Mouse (Mus musculus) CH12.LX (cell line): ENCODE measurements around the gene Cdkl5. TPM values are rescaled to one million over a fixed set of nuclear protein-coding genes. Genes with fewer than 3 reads are reported as not detected.
A peak's percentile ranks its signal among the peaks of the same experiment; 100 is the strongest.

ENCODE experiments used
- DNase-seq: peaks from one replicate; pipeline ENCODE4 v3.0.0-alpha.2; 2013; ENCODE audit errors: extremely low read depth
- H3K27ac ChIP-seq: 2 replicates; pipeline ENCODE4 v1.5.1; 2012; ENCODE audit warnings: low read depth, mild to moderate bottlenecking, control low read depth, moderate library complexity; ENCODE audit not compliant: insufficient read depth
- H3K27me3 ChIP-seq: replicated peaks from 2 replicates; pipeline ENCODE3; 2012; ENCODE audit warnings: inconsistent platforms
- H3K36me3 ChIP-seq, 2 experiments: replicated peaks in 1 of 2; 2 replicates each; pipeline versions ENCODE3 to v1.6.1; 2012; ENCODE audit warnings: inconsistent platforms in 1 of 2, low read length in 1 of 2, mild to moderate bottlenecking in 1 of 2, mixed read lengths in 1 of 2, moderate library complexity in 1 of 2; ENCODE audit not compliant: control insufficient read depth in 1 of 2, insufficient read depth in 1 of 2
- H3K4me1 ChIP-seq, 2 experiments: 2 replicates each; pipeline ENCODE4 v1.6.1; 2012; ENCODE audit warnings: inconsistent platforms in 1 of 2, moderate library complexity in 1 of 2; ENCODE audit not compliant: insufficient read depth in 2 of 2, control insufficient read depth in 1 of 2
- H3K4me2 ChIP-seq: 2 replicates; pipeline ENCODE4 v1.6.1; 2012; ENCODE audit warnings: low read depth, mild to moderate bottlenecking, control low read depth; ENCODE audit not compliant: poor library complexity, insufficient read depth, severe bottlenecking
- H3K4me3 ChIP-seq, 3 experiments: fragments of 150-350 bp in 1 of 3; sonication (generic) in 1 of 3; replicated peaks in 1 of 3; 2 replicates each; pipeline versions ENCODE3 to v1.5.1; 2011 to 2012; ENCODE audit warnings: low read depth in 2 of 3, low read length in 2 of 3, mild to moderate bottlenecking in 2 of 3, moderate library complexity in 2 of 3, control low read depth in 1 of 3, improper control_type of control experiment in 1 of 3, inconsistent platforms in 1 of 3, mixed read lengths in 1 of 3; ENCODE audit not compliant: poor library complexity in 1 of 3
- H3K79me2 ChIP-seq: replicated peaks from 2 replicates; pipeline ENCODE4 v1.6.1; 2012; ENCODE audit warnings: mild to moderate bottlenecking, moderate library complexity; ENCODE audit not compliant: control insufficient read depth, poor library complexity, insufficient read depth, severe bottlenecking; ENCODE audit errors: extremely low read depth
- H3K9ac ChIP-seq: 2 replicates; pipeline ENCODE4 v1.6.1; 2012; ENCODE audit warnings: low read depth, mild to moderate bottlenecking, control low read depth, moderate library complexity; ENCODE audit not compliant: insufficient read depth
- H3K9me3 ChIP-seq: replicated peaks from 2 replicates; pipeline ENCODE3; 2012; ENCODE audit warnings: low read length, inconsistent platforms, mixed read lengths
- CHD1 ChIP-seq: IDR thresholded peaks from 2 replicates; pipeline ENCODE4 v1.6.1; 2012; ENCODE audit warnings: low read depth, low read length, improper control_type of control experiment, inconsistent platforms
- CTCF ChIP-seq, 2 experiments: IDR thresholded peaks in 1 of 2; conservative IDR thresholded peaks in 1 of 2; 2 replicates each; pipeline ENCODE4 v1.5.1; 2011 to 2012; ENCODE audit warnings: low read depth in 2 of 2, low read length in 2 of 2, improper control_type of control experiment in 1 of 2, inconsistent platforms in 1 of 2, mild to moderate bottlenecking in 1 of 2, moderate library complexity in 1 of 2
- E2F4 ChIP-seq: IDR thresholded peaks from 2 replicates; pipeline ENCODE4 v1.6.1; 2011; ENCODE audit warnings: low read depth, low read length, improper control_type of control experiment; ENCODE audit not compliant: insufficient replicate concordance
- ETS1 ChIP-seq: conservative IDR thresholded peaks from 2 replicates; pipeline ENCODE4 v1.6.1; 2012; ENCODE audit warnings: low read depth, mild to moderate bottlenecking, inconsistent platforms, low read length, improper control_type of control experiment, moderate library complexity
- GABPA ChIP-seq: IDR thresholded peaks from 2 replicates; pipeline ENCODE4 v1.6.1; 2012; ENCODE audit warnings: low read depth, low read length, improper control_type of control experiment, inconsistent platforms; ENCODE audit not compliant: insufficient replicate concordance
- IRF4 ChIP-seq: IDR thresholded peaks from 2 replicates; pipeline ENCODE4 v1.6.1; 2014; ENCODE audit warnings: low read depth, mild to moderate bottlenecking, inconsistent platforms, low read length, improper control_type of control experiment
- MAZ ChIP-seq: IDR thresholded peaks from 2 replicates; pipeline ENCODE4 v1.6.1; 2012; ENCODE audit warnings: low read depth, mild to moderate bottlenecking, inconsistent platforms, low read length, improper control_type of control experiment, moderate library complexity
- MYC ChIP-seq: IDR thresholded peaks from 2 replicates; pipeline ENCODE4 v1.6.1; 2011; ENCODE audit warnings: low read depth, mild to moderate bottlenecking, improper control_type of control experiment, low read length
- NELFE ChIP-seq: IDR thresholded peaks from 2 replicates; pipeline ENCODE4 v1.6.1; 2011; ENCODE audit warnings: low read depth, low read length, improper control_type of control experiment
- POLR2A ChIP-seq: IDR thresholded peaks from 2 replicates; pipeline ENCODE4 v1.6.1; 2011; ENCODE audit warnings: low read depth, mild to moderate bottlenecking, improper control_type of control experiment, low read length
- POLR2AphosphoS2 ChIP-seq: IDR thresholded peaks from 2 replicates; pipeline ENCODE4 v1.6.1; 2011; ENCODE audit warnings: low read depth, low read length, improper control_type of control experiment
- RAD21 ChIP-seq: IDR thresholded peaks from 2 replicates; pipeline ENCODE4 v1.6.1; 2011; ENCODE audit warnings: low read depth, mild to moderate bottlenecking, low read length, improper control_type of control experiment, moderate library complexity
- SIN3A ChIP-seq: IDR thresholded peaks from 2 replicates; pipeline ENCODE4 v1.6.1; 2012; ENCODE audit warnings: low read length, improper control_type of control experiment, inconsistent platforms
- SMC3 ChIP-seq: IDR thresholded peaks from 2 replicates; pipeline ENCODE4 v1.6.1; 2011; ENCODE audit warnings: low read depth, low read length, improper control_type of control experiment
- TCF12 ChIP-seq: IDR thresholded peaks from 2 replicates; pipeline ENCODE4 v1.6.1; 2014; ENCODE audit warnings: low read depth, mild to moderate bottlenecking, inconsistent platforms, low read length, improper control_type of control experiment
- USF2 ChIP-seq: conservative IDR thresholded peaks from 2 replicates; pipeline ENCODE4 v1.6.1; 2011; ENCODE audit warnings: low read depth, low read length, improper control_type of control experiment
- ZMIZ1 ChIP-seq: IDR thresholded peaks from 2 replicates; pipeline ENCODE4 v1.6.1; 2012; ENCODE audit warnings: low read depth, mild to moderate bottlenecking, inconsistent platforms, low read length, improper control_type of control experiment
- dilution Hi-C: fragments of 300-500 bp; cut with MboI; formaldehyde crosslinking; loops from 2 replicates; pipeline ENCODE4 v1.14.3; 2020; ENCODE audit warnings: low sequenced_read_pairs; ENCODE audit not compliant: extremely low pct_unique_long_range_greater_than_20kb, extremely low pct_ligation_motif_present
- in situ Hi-C: fragments of 300-500 bp; cut with MboI; formaldehyde crosslinking; loops from 3 replicates; pipeline ENCODE4 v1.14.3; 2019; ENCODE audit warnings: low sequenced_read_pairs, low pct_ligation_motif_present, low pct_unique_long_range_greater_than_20kb, mixed read lengths
- polyA plus RNA-seq: library from polyadenylated mRNA; unstranded; fragments of >175 nt; gene quantifications from 2 replicates; pipeline ENCODE4 v1.2.1, GENCODE M21; 2012; ENCODE audit warnings: low read depth; ENCODE audit not compliant: insufficient read length
- total RNA-seq, 2 experiments: library from RNA; depleted of rRNA; stranded (reverse); fragments of 300-350 nt in 1 of 2; fragments of >200 nt in 1 of 2; gene quantifications; 2 replicates each; pipeline ENCODE4 v1.2.3; 2012 to 2014

Gene Cdkl5
- total RNA-seq (2012; rRNA removed) = 0.17 and 0.25 TPM in 2 replicates
- 0.54 and 0.63 TPM in 2 replicates for total RNA-seq (2014; rRNA removed)
- 0.29 and 0.30 TPM in 2 replicates for polyA plus RNA-seq

DNA sequence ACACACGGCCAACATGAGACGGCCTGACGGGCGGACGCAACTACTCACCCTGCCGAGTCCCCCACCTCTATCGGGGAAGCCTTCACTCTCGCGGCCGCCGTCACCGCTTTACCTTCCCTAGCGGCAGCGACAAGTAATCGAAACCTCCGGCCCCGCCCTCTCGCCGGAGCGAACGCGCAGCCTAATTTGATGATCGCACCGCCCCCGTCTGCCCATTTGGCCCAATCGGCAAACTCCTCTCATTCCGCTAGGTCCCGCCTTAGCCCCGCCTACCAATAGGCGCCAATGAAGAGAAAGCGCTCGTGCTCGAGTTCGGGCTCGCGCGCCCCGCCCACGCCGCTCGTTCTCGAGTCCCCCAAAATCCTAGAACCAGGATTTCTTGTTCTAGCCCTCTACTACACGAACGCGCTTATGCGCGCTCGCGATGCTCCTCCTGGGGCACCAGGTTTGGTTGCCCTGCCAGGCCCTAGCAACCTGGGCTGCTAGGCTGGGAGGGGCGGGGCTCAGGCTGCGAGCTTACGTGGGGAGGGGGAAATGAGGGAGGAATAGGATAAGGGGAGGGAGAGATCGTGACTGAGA, at the start of gene Cdkl5:
Gene Cdkl5 (minus strand): TSS at position 162 of the 579 bp plus-strand sequence.
- dilution Hi-C loops = no loop called here

GRCm38 (mm10) chrX:161033235-161033803, 38.8 kb upstream of the Cdkl5 start:
- no peaks in the 10 kb centered on the region for H3K79me2 ChIP-seq
- no peaks in the 10 kb centered on the region for H3K36me3 ChIP-seq
- no peaks in the 10 kb centered on the region for H3K27me3 ChIP-seq
- H3K4me3 ChIP-seq = no peak overlapping the region
- in situ Hi-C loops = loop anchor here (25.0 kb wide), 4 partner anchors 96 to 846 kb away; no protein-coding TSS in a partner anchor
- H3K27ac ChIP-seq = no peak overlapping the region
- H3K9ac ChIP-seq = no peak overlapping the region
- DNase-seq = peak; percentile 53
- no peak overlapping the region for H3K4me2 ChIP-seq
- dilution Hi-C loops = no loop called here
- H3K4me1 ChIP-seq = peaks cover 0 to 4% of the 10 kb centered on the region in 2 experiments; a peak in 1 of 4 replicates
- no peak for TF ChIP-seq GABPA
- no peak for TF ChIP-seq E2F4
- peak; percentile 49 for TF ChIP-seq SMC3
- TF ChIP-seq CTCF (conservative IDR thresholded peaks at IDR 0.05 in 1 of 2, IDR thresholded peaks at IDR 0.05 in 1 of 2; ENCODE audit: low read depth in 2 of 2, low read length in 2 of 2) = peak; percentile 41 to 72
- TF ChIP-seq MAZ = no peak
- no peak for TF ChIP-seq USF2
- peak; percentile 84 for TF ChIP-seq RAD21
- no peak for TF ChIP-seq ZMIZ1
- TF ChIP-seq MYC = no peak
- no peaks in the 10 kb centered on the region for H3K9me3 ChIP-seq

More for the DNA sequence above, at the start of gene Cdkl5:
- Histone ChIP-seq H3K27ac (0 out of 2 replicates have a peak within 1 kb of the TSS, but pooled peaks have one; percentile 28), H3K4me1 (no peaks in the 10 kb centered on the region), H3K79me2 (no peaks in the 10 kb centered on the region), H3K9ac (peak within 1 kb of the TSS; percentile 41)
- in situ Hi-C loops = no loop called here
- DNase-seq = peak; percentile 95
- TF ChIP-seq POLR2AphosphoS2 = no peak
- TF ChIP-seq SIN3A = 0 out of 2 replicates have a peak, but pooled peaks have one; percentile 14
- no peak for TF ChIP-seq USF2
- no peak for TF ChIP-seq ETS1
- TF ChIP-seq POLR2A = peak; percentile 38; the same call in 1 of the 2 replicates
- TF ChIP-seq NELFE = peak; percentile 52
- peak; percentile 35; the same call in 1 of the 2 replicates for TF ChIP-seq IRF4
- no peak for TF ChIP-seq CHD1
- TF ChIP-seq TCF12 = peak; percentile 44; the same call in 1 of the 2 replicates
- TF ChIP-seq, all 38 proteins: peak for 5
- Histone ChIP-seq H3K9me3 (no peaks in the 10 kb centered on the region), H3K36me3 (no peaks in the 10 kb centered on the region), H3K27me3 (no peaks in the 10 kb centered on the region), H3K4me2 (peak within 1 kb of the TSS; percentile 91), H3K4me3 (peak within 1 kb of the TSS; percentile 58 to 60 (median 60))
